Mouse (Mus musculus): ENCODE measurements at regions not wholly inside any gene's neighbourhood (a gene's known extent, or its start where the extent isn't known, plus 50 kb on each side); places are given as distances from the start of the nearest gene placed in this dataset.
A peak's percentile ranks its signal among the peaks of the same experiment; 100 is the strongest.

- DNase-seq, result peak; percentile 11
Measured at GRCm38 (mm10) chrX:61652377-61652776, 56.9 kb upstream of the Ldoc1 start.

GRCm38 (mm10) chrX:61653077-61653476 lies 56.2 kb upstream of the Ldoc1 start:
- peak; percentile 11 for DNase-seq
